Mouse (Mus musculus) kidney, postnatal 14 days (tissue): Measurements from ENCODE around the gene Pappa.

Experiments used
- DNase-seq: peaks from one replicate; pipeline ENCODE4 v3.0.0; 2022; ENCODE audit warnings: mixed read lengths

The Pappa gene

DNA sequence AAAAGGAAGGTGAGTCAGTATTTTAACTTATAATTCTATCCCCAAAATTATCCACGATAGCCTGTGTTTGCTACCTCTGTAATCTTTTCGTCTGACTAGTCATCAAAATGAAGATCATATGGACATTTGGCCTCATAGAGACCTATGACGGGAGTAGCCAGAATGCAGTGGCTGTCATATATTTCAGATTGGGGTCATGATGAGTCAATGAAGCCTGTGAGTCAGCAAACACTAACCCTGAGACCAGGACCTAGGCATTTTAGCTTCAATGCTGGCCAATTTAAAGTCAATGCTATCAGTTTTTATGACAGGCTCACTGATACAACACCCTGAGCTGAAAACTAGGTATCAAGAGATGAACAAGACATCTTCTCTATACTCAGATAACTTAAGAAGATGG lies 50.5 kb downstream of the Pappa start:
- no peak for DNase-seq

DNA sequence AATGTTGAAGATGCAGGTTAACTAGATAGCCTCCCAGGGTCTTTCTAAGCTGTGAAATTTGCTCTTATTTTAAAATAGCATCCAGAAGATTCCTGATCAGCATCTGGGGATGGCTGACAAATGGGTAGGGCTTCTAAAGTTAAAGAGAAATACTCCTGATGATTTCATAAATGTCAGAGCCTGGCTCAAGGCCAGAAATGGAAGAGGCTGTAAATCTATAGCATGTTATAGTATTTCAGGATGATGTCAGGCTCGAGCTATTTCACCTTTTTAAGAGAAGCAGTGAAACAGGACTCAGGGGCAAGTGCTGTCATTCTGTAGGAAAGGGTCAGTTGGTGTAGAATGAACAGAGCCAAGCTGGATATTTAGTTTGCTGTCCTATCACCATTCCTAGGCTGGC lies 54.2 kb downstream of the Pappa start:
- DNase-seq = no peak

DNA sequence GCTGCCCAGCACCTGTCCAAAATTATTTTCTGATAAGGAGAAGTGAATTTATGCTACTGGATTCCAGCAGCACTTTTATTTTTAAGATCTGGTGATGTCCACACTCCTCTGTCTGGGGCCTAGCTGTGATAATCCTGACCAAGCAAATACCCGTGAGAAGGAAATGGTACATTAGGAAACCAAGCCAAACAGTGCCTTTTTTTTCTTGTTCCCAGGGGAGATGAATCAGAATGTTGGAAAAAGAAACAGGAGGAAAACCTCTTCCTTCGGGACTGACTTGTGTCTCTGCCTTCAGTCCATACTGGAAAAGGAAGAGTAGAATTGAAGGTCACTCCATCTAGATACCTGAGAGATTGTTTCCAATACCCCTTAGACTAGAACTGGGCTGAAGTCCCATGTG lies 63.3 kb downstream of the Pappa start:
- no peak for DNase-seq

DNA sequence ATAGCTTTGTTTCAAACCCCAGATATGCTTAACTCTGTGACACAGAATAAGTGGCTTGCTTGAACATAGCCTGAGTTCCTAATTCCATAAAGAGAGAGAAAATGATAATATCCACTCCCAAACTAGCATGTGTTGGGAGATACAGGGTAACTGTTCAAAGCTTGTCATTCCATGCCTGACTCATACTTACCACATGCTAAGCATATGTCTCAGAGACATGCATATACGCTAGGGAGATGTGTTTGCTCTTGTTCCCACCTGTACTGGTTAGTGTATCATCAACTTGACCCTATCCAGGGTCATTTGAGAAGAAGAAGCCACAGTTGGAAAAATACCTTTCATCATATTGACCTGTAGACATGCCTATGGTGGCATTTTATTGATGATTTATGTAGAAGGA lies 63.7 kb downstream of the Pappa start:
- no peak for DNase-seq

DNA sequence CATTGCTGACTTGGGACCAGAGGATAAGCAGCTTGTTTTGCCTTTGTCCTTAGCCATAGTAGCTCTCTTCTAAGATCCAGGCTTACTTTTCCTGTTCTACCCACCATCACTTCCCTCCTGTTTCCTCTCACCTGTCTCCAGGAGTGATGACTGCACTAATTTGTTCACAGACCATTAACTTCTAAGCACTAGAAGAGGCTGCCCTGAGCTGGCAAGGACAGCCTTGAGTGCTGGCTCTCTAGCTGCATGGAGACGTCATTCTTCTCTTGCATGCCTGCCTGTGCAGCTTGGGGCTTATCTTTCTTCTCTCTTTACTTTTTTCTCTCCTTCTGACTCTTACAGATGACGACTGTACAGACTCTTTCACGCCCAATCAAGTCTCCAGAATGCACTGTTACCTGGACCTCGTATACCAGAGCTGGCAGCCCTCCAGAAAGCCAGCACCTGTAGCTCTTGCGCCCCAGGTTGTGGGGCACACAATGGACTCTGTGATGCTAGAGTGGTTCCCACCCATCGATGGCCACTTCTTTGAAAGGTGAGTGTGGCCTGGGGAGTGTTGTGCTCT lies 65.0 kb downstream of the Pappa start:
- DNase-seq = peak; percentile 49

DNA sequence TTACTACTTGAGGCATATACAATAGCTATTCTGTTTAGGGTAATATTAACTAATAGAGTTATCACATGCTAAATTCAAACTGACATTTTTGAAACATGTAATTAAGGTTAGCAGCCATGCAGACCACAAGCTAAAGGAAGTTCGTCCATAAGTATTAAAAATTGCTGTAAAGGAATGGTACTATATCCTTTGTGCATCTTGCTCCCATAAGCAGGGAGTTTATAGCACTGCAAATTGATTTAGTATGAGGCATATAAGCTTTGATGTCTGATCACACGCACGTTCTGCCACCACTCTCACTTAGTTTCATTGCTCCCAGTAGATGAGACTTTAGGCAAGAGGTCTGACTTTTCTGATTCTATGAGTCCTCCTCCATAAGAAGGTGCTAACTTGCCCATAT lies 68.8 kb downstream of the Pappa start:
- no peak for DNase-seq

DNA sequence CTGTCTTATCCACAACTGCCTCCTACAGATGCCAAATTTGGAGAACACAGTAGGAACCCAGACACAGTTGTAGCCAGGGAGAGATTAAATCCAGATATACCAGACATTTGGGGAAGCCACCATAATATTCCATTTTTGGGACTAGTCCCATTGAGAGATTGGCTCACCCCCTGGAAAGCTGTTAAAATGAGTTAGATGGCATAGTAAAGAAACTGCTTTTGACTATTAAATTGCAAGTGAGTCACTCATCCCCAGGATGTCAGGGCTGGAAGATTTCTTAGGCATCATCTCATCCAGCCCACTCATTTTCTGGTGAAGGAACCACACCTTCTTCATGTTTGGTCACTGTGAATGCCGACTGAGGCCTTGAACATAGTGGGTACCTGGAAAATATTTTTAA lies 72.0 kb downstream of the Pappa start:
- DNase-seq = no peak

DNA sequence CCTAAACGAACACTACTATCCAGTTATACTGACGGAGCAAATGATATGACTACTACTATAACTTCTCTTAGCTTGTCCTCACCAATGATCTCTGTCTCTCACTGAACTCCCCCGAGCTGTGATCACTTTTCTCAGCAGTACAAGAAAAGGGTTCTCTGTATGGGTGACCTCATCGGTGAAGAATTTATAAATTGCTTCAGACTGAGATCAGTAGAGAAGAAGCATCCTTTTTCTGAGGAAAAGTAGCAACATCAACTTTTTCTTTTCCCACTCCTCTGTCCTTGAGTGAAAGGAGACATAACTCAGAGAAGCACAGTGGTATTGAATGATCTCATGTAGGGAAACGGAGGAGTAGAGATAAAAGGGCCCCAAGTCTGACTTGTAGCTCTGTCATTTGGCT lies 79.7 kb downstream of the Pappa start:
- DNase-seq = no peak

DNA sequence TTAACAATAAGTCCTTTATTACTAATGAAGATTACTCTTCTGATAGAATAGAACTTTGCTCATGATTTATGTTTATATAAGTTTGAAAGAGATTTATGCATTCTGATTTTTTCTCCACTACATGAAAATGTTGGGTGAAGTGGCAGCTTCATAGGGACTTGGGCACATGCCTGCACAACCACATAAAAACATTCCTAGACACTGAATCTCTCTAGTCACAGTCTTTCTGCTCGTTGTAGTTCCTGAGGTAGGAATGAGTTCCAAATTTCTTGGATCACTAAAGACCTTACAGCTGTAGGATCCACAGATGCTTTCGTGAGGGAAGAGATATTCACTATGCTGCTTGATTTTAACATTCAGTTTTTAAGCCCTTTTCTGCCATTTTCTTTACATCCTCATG lies 81.5 kb downstream of the Pappa start:
- DNase-seq = no peak

DNA sequence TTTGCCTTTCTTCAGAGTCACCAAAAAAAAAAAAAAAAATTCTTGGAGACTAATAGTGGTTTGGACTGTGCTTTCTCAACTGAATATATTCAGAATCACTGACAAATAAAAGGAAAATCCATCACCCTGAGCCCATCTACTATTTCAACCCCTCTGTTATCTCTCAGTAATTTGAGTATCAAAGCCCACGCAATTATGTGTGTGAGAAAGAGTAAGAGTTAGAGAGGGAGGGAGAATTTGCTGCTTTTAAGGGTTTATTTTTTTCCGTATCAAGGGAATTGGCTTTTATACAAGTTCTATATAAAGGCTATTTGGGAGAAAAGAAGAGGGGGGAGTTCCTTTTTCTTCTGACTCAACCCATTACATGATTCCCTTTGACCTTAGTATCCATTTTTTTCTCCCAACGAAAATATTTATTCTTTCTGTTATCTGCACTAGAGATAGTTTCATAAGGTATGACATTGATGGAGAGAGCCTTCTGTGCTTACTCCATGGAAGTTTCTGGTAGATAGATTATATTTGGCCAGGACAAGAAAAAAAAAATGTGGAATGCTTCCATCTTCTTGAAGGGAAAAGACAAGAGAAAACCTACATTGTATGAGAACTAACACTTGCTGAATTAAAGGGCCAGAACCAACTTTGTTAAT lies 85.5 kb downstream of the Pappa start:
- no peak for DNase-seq

DNA sequence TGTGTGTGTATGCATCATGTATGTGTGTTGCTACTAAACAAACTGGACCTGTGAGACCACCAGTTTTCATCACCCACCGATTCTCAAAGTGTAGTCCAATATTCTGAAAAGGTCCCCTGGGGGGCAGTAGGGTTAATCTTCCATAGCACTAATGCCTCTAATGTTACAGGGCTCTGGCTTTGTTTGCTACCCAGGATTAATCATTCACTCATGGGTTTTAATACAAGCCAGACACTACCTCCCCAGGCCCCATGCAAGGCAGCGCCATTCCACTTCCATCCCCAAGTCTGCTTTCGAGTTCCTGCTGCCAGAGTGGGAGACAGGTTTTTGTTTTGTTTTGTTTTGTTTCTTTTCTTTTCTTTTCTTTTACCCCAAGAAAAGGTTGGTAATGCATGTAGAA lies 92.7 kb downstream of the Pappa start:
- peak; percentile 61 for DNase-seq

DNA sequence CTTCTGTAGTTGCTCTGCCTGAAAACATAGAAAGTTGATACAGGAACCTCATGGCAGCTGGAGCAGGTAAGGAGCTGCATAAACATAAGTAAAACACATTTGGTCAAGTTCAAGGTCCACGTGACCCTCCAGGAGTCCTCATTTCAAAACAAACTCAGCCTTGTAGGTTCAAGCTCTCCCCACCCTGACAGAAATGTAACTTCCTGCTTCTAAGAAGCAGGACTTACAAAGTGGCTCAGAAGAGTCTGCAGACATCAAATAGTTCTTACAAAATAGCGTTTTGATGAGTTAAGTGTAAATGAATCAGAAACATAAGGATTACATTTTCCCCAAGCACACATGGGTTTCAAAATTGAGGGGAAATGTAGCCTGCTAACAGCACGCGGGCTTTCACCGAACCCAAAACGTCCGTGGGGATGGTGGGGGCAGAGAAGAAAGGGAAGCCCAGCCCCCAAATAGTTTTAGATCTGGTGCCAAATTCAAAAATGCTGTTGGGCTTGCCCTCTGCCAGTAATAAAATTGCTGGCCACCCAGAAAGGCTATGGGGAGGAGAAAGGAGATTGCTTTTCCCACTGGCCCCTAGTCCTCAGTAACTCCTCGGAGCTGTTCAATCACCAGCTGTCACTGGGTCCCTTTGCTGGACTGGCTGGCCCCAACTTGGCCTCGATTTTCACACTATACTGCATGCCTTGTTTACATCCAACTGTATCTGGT lies 93.8 kb downstream of the Pappa start:
- no peak for DNase-seq

DNA sequence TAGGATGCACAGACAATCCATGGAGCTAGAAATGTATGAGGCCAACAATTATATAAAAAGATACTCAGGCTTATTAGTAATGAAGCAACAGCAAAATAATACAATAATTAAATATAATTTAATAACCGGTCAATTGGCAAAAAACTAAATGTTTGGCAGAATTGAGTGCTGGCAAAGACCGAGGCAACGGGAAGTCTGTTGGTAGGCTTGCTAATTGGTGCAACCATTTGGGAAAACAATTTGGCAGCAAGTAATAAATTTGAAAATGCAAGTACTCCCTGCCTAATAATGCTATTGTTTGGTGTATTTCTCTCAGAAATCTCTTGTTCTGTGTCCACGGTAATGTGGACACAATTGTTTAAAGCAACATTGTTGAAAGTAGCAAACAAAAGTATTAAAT lies 99.9 kb downstream of the Pappa start:
- DNase-seq = no peak

DNA sequence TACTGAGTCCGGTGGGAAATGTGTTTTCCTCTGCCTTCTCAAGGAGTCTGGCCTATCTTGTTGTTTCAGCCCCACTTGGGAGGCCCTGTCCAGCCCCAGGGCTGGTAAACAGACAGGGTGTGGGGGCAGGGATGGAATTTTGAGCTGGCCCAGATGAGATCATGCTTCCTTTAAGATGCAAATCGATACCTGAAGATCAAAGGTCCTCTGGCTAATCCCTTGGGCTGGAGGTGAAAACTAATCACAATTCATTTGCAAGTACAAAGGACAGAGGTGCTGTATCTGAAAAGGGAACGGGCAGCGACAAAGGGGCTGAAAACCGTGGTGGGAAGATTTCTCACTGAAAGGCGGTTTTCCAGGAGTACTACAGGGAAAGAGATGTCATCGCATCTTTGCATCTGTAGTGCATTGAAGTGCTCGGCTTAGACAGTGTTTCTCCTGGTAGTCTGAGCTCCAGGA lies 114.6 kb downstream of the Pappa start:
- DNase-seq = no peak

DNA sequence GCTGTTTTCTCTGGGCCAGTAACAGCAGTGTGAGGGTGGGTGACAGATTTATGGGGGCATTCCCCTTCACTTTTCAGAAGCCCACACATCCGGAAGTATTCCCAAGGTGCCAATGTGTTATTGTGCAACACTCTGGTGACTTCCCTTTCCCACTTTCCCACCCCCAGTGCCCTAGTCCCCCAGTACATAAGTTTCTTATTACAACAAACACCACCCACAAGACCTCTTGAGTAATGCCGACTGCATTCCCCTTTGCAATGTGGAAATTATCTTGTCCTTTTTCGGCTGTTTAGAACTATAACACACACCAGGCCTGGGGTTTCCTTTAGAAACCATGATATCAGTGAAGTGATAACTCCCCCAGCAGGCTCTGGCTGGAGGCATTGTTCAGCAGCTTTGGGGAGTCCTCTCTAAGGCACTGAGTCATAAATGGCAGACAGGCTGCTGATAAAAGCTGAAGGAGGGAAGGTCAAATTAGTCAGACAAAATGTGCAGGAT lies 118.5 kb downstream of the Pappa start:
- DNase-seq = no peak

DNA sequence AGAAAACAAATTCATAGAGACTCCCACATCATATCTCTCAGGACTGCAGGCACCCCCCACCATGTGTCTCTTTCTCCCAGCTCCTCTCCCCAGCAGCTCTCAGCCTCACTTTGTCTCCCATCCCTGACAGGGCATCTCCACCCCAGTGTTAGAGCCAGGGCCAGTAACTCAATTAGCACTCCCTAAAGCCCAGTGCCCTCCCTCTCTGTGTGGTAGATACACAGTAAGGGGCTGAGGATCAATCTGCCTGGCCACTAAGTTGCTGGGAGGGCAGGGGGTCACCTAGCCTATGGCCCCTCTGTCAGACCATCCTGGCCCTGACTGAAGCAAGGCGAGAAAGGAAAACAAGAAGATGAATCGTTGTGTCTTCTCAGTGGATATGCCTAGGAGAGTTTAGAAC lies 119.3 kb downstream of the Pappa start:
- DNase-seq = no peak

DNA sequence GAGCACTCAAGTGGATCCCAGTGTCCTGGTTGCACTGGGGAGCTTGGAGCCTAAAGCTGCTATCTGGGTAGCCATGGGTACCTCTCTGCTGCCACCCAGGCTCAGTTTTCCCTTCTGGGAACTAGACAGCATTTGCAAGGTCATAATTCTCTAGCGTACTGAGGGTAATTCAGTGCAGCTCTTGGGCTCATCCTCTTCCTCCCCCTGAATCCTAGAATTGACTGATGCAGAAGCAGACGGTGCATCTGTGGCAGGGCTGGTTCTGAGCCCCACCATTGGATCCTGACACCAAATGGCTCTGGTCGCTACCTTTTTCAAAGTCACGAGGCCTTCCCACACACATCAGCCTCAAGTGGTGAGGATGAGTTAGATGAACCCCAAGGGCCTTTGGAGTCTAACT lies 121.0 kb downstream of the Pappa start:
- DNase-seq = no peak

DNA sequence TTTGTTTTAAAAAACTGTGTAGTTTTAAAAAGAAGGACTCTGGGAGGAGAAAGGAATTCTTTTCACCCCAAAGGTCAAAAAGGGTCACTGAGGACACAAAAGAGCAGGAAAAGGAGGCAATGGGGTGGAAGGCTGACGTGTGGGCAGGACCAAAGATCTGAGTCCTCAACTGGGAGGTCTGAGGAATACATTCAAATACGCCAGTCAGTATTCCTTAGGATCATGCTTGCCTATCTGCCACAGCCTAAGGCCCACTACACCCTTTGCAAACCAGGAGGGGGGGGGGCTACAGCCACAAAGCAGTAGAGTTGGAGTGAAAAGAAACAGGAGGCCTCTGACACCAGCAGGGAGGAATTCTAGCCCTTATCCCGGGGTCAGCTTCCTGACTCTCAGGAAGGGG lies 121.5 kb downstream of the Pappa start:
- no peak for DNase-seq

DNA sequence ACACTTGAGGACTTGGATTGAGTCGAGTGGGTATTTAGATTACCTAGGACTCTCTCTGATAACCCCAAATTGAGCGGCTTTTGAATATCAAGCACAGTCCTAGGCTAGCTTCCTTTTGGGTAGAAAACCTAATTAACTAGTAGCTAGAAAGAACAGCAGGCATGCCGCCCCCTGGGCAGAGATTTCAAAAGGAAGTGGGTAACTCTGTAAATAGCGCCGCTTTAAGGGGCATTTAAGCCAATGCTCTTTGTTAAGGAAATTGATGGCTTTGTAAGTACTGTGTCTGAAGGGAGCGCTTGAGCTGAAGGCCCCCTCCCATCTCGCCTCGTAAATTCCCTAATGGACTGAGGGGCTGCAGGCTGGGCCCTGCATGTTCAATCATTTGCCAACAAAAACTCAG lies 128.2 kb downstream of the Pappa start:
- DNase-seq = no peak

DNA sequence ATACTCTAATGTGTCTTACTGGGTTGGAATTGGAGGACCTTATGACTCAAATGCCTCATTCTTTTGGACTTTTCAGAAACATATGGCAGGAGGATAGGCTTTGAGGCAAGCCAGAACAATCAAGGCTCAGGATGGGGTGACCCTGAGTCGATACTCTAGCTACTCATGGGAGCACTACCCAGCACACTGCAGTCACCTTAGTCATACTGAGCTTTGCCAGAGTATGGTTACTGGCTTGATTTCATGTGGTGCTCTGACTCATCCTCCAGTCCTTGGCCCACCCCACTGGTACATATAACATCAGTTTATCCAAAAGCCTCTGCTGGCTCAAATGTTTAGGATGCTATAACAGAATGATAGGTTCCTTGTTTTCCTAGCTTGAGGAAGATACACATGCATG lies 130.1 kb downstream of the Pappa start:
- DNase-seq = no peak

DNA sequence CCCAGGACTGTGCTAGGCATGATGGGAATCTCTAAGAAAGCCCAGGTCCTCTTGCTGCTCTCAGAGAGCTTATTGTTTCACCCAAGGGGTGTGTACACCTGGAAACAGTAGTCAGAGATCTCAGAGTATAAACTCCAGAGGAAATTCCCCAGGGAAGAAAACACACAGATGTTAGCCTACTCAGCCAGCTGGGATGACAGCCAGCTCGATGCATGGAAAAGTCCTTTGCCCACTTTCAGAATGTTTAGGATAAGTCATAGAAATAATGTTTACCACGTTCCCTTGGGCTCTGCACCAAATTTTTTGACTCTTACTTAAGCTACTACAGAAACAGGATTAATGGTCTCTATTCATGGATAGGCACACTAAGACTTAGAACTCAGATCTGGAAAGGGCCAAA lies 143.1 kb downstream of the Pappa start:
- no peak for DNase-seq

DNA sequence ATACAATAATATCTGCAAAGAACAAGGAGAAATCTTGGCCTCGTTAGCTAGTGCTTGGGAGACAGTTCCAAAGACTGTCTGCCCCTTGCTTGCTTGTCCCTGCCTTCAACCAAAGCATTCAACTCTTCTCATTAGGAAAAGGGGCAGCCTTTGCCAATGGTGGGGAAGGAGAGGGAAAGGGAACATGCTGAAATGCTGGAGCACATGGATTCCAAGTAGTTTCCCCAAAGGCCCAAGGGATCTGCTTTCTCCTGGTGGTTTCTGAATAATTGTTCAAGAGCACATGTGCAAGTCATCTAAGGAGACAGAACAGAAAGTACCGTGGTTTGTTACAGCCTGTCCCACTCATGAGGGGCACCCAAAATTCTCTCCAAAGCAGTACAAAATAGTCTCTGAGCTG lies 146.0 kb downstream of the Pappa start:
- no peak for DNase-seq

DNA sequence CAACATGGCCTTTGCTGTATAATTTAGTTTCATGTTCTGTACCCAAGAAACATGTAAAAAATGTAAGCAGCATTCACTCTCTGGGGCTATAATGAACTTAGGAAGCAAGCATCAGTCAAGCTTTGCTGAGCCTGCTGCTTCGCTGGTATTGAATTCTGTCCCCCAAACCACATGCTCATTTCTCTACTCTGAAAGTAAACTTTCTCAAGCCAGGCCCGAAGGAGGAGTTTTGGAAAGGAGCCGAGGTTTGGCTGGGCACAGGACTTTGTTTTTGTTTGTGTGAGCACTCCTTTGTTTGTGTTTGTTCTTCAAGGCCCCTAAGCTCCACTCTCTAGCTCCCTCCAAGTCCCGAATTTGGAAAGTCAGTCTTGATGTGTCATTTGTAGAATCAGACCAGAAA lies 148.3 kb downstream of the Pappa start:
- peak; percentile 14 for DNase-seq

DNA sequence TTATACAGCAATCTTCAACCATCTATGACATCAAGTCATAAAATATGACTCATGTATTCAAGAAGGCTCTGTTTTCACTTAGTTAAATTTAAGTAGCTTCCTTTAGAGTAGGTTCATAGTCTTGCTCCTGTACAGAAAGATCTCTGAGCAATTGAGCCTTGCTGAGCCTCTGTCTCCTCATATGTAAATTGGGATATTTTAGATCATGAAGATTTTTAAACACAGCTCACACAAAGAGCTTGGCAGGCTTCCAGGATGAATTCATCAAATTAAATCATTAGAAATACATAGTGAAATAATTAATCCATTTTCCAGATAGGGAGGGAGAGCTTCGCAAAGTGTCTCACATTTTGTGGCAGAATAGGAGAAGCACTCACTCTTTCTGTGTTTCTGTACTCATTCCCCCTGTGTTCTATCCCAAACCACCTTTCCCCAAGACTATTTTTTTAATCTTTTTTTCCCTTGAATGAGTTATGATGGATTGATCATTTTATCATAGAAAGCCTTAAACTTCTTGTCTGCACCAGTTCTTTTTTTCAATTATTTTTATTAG lies 149.4 kb downstream of the Pappa start:
- DNase-seq = no peak
